Mouse (Mus musculus) CD4-positive, CD25-positive, alpha-beta regulatory T cell, adult 4 months (primary cell): ENCODE measurements around the gene Rnf169. TPM values are rescaled to one million over a fixed set of nuclear protein-coding genes. Genes with fewer than 3 reads are reported as not detected.
"Not testable (repeated sequence)": the region's sequence is repeated elsewhere in the genome, so short reads cannot be mapped to it uniquely, and the experiment has no call there.

Experiments
- ATAC-seq: one replicate; pipeline ENCODE4 v1.8.0; 2017
- polyA plus RNA-seq, 2 experiments: library from polyadenylated mRNA; unstranded; fragments of 100-300 nt; shearing (Covaris generic); gene quantifications; one replicate each; pipeline ENCODE4 v1.2.1; 2017

Gene Rnf169
- polyA plus RNA-seq, 2 experiments from 2014 or later: 6.2 to 9.5 TPM

- ATAC-seq: not testable (repeated sequence)
These were observed 35.2 kb downstream of the Rnf169 start for GRCm38 (mm10) chr7:99945012-99945411.

GRCm38 (mm10) chr7:99944520-99944919, 35.7 kb downstream of the Rnf169 start:
- ATAC-seq: no peak

- ATAC-seq: no peak
These were observed 39.6 kb downstream of the Rnf169 start for GRCm38 (mm10) chr7:99940669-99941068.

GRCm38 (mm10) chr7:99935758-99936157, 44.5 kb downstream of the Rnf169 start:
- peak; percentile 43 for ATAC-seq

- no peak for ATAC-seq
These were observed 53.1 kb downstream of the Rnf169 start for GRCm38 (mm10) chr7:99926916-99927714.

- no peak for ATAC-seq
These were observed 59.8 kb downstream of the Rnf169 start for GRCm38 (mm10) chr7:99920416-99920815.

GRCm38 (mm10) chr7:99919971-99920370, 60.3 kb downstream of the Rnf169 start:
- no peak for ATAC-seq

- ATAC-seq: no peak
These were observed 61.1 kb downstream of the Rnf169 start for GRCm38 (mm10) chr7:99919164-99919563.

GRCm38 (mm10) chr7:99917320-99917844, 62.9 kb downstream of the Rnf169 start:
- ATAC-seq: no peak

- no peak for ATAC-seq
These were observed 63.4 kb downstream of the Rnf169 start for GRCm38 (mm10) chr7:99916741-99917319.

- ATAC-seq: no peak
These were observed 64.7 kb downstream of the Rnf169 start for GRCm38 (mm10) chr7:99915511-99915910.

GRCm38 (mm10) chr7:99914316-99914715, 65.9 kb downstream of the Rnf169 start:
- no peak for ATAC-seq

- ATAC-seq: no peak
These were observed 69.2 kb downstream of the Rnf169 start for GRCm38 (mm10) chr7:99911038-99911437.

- no peak for ATAC-seq
These were observed 72.8 kb downstream of the Rnf169 start for GRCm38 (mm10) chr7:99907463-99907862.

- no peak for ATAC-seq
These were observed 73.9 kb downstream of the Rnf169 start for GRCm38 (mm10) chr7:99906346-99906745.

GRCm38 (mm10) chr7:99904421-99905005, 75.7 kb downstream of the Rnf169 start:
- no peak for ATAC-seq

GRCm38 (mm10) chr7:99902918-99903665, 77.2 kb downstream of the Rnf169 start:
- ATAC-seq: no peak

- no peak for ATAC-seq
These were observed 78.0 kb downstream of the Rnf169 start for GRCm38 (mm10) chr7:99902208-99902607.

- no peak for ATAC-seq
These were observed 83.3 kb downstream of the Rnf169 start for GRCm38 (mm10) chr7:99896905-99897304.

- no peak for ATAC-seq
These were observed 85.8 kb downstream of the Rnf169 start for GRCm38 (mm10) chr7:99894478-99894877.

GRCm38 (mm10) chr7:99893967-99894366, 86.3 kb downstream of the Rnf169 start:
- ATAC-seq: no peak

- no peak for ATAC-seq
These were observed 87.9 kb downstream of the Rnf169 start for GRCm38 (mm10) chr7:99892351-99892750.

GRCm38 (mm10) chr7:99891471-99891870, 88.8 kb downstream of the Rnf169 start:
- ATAC-seq: no peak
